Mouse (Mus musculus) B cell, adult 67 days (primary cell): ENCODE results near the gene Ints3. TPM values are rescaled to one million over a fixed set of nuclear protein-coding genes. Genes with fewer than 3 reads are reported as not detected.

Experiments used
- total RNA-seq, 2 experiments: library from RNA; stranded (reverse); gene quantifications; 4 replicates each; pipeline ENCODE4 v1.2.4; 2023

The Ints3 gene
- total RNA-seq: 10 to 100 TPM; 60.8 to 63.6 TPM

DNA sequence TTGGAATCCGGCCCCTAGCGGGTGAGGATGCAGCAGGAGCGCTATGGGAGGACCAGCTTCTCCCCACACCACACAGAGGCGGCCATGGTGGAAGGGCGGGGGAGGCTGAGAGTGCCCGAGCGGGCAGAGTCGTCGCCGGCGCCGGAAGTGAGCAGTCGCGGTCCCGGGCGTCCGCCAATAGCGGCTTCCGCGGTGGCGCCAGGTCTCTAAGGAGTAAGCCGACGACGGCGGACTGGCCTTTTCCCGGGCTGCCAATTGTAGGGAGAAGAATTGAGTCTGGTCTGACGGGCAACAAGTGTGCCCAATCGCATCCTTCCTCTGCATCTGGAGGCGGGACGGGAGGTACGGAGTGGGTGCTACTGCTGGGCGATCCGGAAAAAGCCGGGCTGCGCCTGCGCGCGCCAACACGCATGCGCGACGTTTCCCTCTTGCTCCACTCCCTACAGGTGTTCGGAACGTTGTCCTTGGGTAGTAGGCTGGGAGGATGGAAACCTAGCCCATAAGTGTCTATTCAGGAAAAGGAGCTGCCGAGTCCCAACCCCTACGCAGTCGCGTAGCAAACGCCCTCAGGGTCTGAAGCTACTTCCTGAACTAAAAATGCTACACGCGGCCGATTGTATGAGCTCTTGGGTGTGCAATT is at the start of gene Ints3:
Gene Ints3 (minus strand): TSS at position 242 of the 640 bp plus-strand sequence.

GRCm38 (mm10) chr3:90475831-90476611 is 42.6 kb upstream of the Ints3 start, which contains the start of gene Ilf2:
Gene Ilf2 (plus strand): TSS chr3:90476126.

DNA sequence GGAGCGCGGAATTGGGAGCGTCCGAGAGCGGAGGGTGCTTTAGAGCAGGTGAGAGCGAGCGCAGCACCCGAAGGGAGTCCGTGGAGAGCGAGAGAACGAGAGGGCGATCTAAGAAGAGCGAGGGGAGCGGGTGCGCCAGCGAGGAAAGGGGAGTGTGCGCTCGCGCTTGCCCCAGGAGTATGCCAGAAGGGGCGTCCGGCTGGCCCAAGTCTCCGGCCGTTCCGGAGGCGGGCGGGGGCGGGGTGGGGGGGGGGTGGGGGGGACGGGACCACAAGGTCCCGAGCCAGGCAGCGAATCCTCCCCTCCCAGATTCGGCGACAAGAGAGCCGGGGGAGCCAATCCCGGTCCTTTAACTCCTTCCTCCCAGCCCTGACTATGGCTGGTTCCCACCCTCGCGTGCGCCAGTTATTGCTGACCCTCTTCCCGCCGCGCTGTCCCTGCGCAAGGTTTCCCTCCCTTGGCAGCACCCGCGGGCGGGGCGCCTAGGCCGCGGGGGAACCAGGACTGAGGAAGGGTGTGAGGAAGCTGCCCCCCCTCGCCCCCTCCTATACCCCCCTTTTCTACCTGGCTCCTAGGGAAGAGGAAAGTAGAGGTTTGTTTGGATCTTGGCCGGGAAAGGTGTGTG is 32.4 kb upstream of the Ints3 start, which contains the start of gene Npr1:
Gene Npr1 (minus strand): TSS at position 181 of the 625 bp plus-strand sequence.

DNA sequence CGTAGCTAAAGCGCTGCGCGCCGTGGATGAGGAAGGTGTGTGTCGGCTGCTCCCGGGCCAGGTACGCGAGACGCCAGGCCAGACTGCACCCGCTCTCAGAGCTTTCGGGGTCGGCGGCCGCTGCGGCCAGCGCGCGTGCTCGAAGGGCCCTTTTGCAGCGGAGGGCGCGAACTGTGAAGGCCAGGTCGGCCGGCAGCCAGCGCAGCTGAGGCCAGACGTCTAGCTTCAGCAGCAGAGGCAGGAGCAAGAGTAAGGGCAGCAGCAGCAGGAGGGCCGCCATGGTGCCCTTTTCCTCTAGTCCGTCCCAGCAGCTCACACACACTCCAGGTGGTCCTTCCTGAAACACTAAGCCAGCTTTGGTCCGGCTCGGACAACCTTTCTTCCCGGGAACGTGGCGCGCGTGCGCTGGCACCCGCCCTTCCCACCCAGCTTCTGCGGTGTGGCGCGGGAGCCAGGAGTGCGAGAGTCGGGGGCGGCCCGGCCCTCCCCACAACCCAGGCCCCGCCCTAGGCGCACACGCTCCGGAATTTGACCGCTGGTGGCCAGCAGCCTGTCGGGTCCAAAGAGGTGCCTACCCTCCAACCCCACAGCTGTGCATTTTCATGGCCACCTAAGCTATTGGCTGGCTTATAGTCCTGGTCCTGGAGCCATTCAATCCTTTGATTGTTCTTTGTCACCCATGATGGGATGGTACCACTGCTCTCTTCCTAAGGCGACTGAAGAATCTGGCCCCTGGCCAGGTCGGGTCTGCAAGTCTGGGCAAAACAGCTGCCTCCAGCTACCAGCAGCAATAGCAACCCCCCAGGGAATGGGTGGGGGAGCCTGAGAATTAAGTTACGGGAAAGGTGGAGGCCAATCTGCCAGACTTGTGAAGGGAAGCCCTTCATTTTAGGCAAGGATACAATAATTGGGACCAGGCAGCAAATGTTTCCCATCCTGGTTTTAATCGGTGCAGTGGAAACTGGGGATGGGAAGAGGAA is 43.6 kb downstream of the Ints3 start, which contains the start of gene Slc27a3:
Gene Slc27a3 (minus strand): TSS at position 428 of the 980 bp plus-strand sequence.

Other genes with a start within 250 kb of the Ints3 start
- over 10,000 TPM; 10,037 to 10,069 TPM for gene Rps27, start 220.0 kb downstream of the Ints3 start, total RNA-seq
- gene Rab13, start 219.9 kb downstream of the Ints3 start, total RNA-seq: not detected
- gene Jtb, start 202.0 kb downstream of the Ints3 start, total RNA-seq: 10 to 100 TPM; 88.8 to 93.1 TPM
- gene Creb3l4, start 190.1 kb downstream of the Ints3 start, total RNA-seq: not detected
- 10 to 100 TPM; 33.9 to 37.5 TPM for gene Slc39a1, start 185.4 kb downstream of the Ints3 start, total RNA-seq
- gene Crtc2, start 179.5 kb downstream of the Ints3 start, total RNA-seq: 100 to 1,000 TPM; 193 to 194 TPM
- 100 to 1,000 TPM; 180 TPM for gene Dennd4b, start 168.4 kb downstream of the Ints3 start, total RNA-seq
- gene Gatad2b, start 140.4 kb downstream of the Ints3 start, total RNA-seq: 100 to 1,000 TPM; 120 to 129 TPM
- gene Slc27a3, start 43.7 kb downstream of the Ints3 start, total RNA-seq: 1 to 10 TPM; 1.4 to 3.3 TPM
- not detected for gene Npr1, start 32.2 kb upstream of the Ints3 start, total RNA-seq
- gene Ilf2, start 42.5 kb upstream of the Ints3 start, total RNA-seq: 10 to 100 TPM; 93.4 to 97.9 TPM
- gene Snapin, start 57.4 kb upstream of the Ints3 start, total RNA-seq: 10 to 100 TPM; 63.2 to 64.4 TPM
- gene Chtop, start 75.9 kb upstream of the Ints3 start, total RNA-seq: 100 to 1,000 TPM; 198 to 203 TPM
- gene S100a1, start 80.8 kb upstream of the Ints3 start, total RNA-seq: not detected
- 10 to 100 TPM; 18.4 to 23.5 TPM for gene S100a13, start 80.8 kb upstream of the Ints3 start, total RNA-seq
- 1 to 10 TPM in 1 of 2 experiments, under 1 TPM in 1; 0.70 to 1.2 TPM for gene S100a14, start 93.2 kb upstream of the Ints3 start, total RNA-seq
- not detected for gene S100a16, start 103.6 kb upstream of the Ints3 start, total RNA-seq
- gene S100a3, start 127.0 kb upstream of the Ints3 start, total RNA-seq: not detected
- not detected for gene S100a2, start 156.6 kb upstream of the Ints3 start, total RNA-seq
- not detected for gene Gm42674, start 168.3 kb upstream of the Ints3 start, total RNA-seq
- 10 to 100 TPM; 51.9 to 57.1 TPM for gene S100a4, start 170.1 kb upstream of the Ints3 start, total RNA-seq
- 1 to 10 TPM; 5.2 to 5.4 TPM for gene S100a5, start 174.9 kb upstream of the Ints3 start, total RNA-seq
- gene S100a6, start 179.3 kb upstream of the Ints3 start, total RNA-seq: 100 to 1,000 TPM in 1 of 2 experiments, 10 to 100 TPM in 1; 78.7 to 101 TPM
- not detected for gene S100a7a, start 220.4 kb upstream of the Ints3 start, total RNA-seq
- 10 to 100 TPM in 1 of 2 experiments, 1 to 10 TPM in 1; 6.8 to 14.3 TPM for gene S100a8, start 235.4 kb upstream of the Ints3 start, total RNA-seq